ENCODE assay signal across 14 mouse cellular contexts in the genomic region with DNA sequence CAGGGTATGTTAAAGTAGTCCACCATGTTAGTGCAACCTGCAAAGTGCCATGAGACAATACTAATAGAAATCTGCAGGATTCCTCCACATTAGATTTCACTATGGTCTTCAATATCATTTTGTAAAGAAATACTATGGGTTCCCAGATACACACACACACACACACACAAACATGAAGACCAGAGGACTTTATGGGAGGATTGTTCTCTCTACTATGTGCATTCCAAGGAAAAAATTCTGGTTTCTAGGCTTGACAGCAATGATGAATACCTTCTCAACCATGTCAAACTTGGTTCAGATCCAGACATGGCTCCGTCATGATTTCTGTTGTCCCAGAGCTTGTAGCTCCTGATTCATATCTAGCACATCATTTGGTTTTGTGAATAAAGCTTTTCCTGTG. TPM values are rescaled to one million over a fixed set of nuclear protein-coding genes. Genes with fewer than 3 reads are reported as not detected.
"Had no signal": no experiment of that assay in that cellular context is flagged by ENCODE, and none has a peak within 500 bp of the region (broad histone marks: within the 10 kb centered on the region; RNA-seq: fewer than 3 reads in every experiment).

No protein-coding gene starts in this region.

RNA-seq across cellular contexts. Expression of a gene that starts 10.1 kb away (rescaled TPM):
- polyA plus RNA-seq: kidney, adult 2 months; kidney, embryonic 14.5 days; limb, embryonic 13.5 days; liver, embryonic 11.5 days; liver, embryonic 14.5 days; liver, postnatal 0 days; lung, embryonic 14.5 days; lung, postnatal 0 days; macrophage; midbrain, embryonic 13.5 days; neural tube, embryonic 14.5 days; small intestine, adult 2 months; spleen, adult 2 months; stomach, embryonic 16.5 days had no signal
